Mouse (Mus musculus): ENCODE measurements around the gene Cadm1. TPM values are rescaled to one million over a fixed set of nuclear protein-coding genes. Genes with fewer than 3 reads are reported as not detected.
A peak's percentile ranks its signal among the peaks of the same experiment; 100 is the strongest.

Gene Cadm1
- polyA plus RNA-seq, 1 experiment from 2014 or later, result 13.6 TPM

- DNase-seq (no peak), ATAC-seq (no peak)
- Histone ChIP-seq H3K36me3 (replicated peaks; ENCODE audit: insufficient read depth, low read length) (no peaks in the 10 kb centered on the region), H3K27ac (ENCODE audit: low read depth) (no peak overlapping the region), H3K9ac (replicated peaks) (no peak overlapping the region), H3K27me3 (ENCODE audit: insufficient read depth, low read length) (no peaks in the 10 kb centered on the region), H3K4me1 (ENCODE audit: insufficient read depth) (no peaks in the 10 kb centered on the region), H3K4me2 (ENCODE audit: low read depth, low read length) (no peak overlapping the region), H3K4me3 (ENCODE audit: low read depth, low read length) (no peak overlapping the region), H3K9me3 (ENCODE audit: low read length) (no peaks in the 10 kb centered on the region)
- TF ChIP-seq EP300 (IDR thresholded peaks at IDR 0.05; ENCODE audit: low read depth), result no peak
- TF ChIP-seq CTCF (IDR thresholded peaks at IDR 0.05; ENCODE audit: low read depth), result no peak
- 70% methylated on average over 5 of the region's 5 CpGs for WGBS (ENCODE audit: insufficient replicate concordance)
These were observed 157.6 kb downstream of the Cadm1 start for GRCm38 (mm10) chr9:47687604-47688003.

- 36% methylated on average over 10 of the region's 10 CpGs for WGBS (ENCODE audit: insufficient replicate concordance)
- no peak overlapping the region for H3K9ac ChIP-seq (replicated peaks)
- no peak overlapping the region for H3K27ac ChIP-seq (ENCODE audit: low read depth)
- no peak for TF ChIP-seq CTCF (IDR thresholded peaks at IDR 0.05; ENCODE audit: low read depth)
- TF ChIP-seq EP300 (IDR thresholded peaks at IDR 0.05; ENCODE audit: low read depth), result no peak
- no peaks in the 10 kb centered on the region for H3K4me1 ChIP-seq (ENCODE audit: insufficient read depth)
- peak; percentile 21 for DNase-seq
- H3K27me3 ChIP-seq (ENCODE audit: insufficient read depth, low read length), result no peaks in the 10 kb centered on the region
- no peak for ATAC-seq
- H3K4me2 ChIP-seq (ENCODE audit: low read depth, low read length), result no peak overlapping the region
- no peak overlapping the region for H3K4me3 ChIP-seq (ENCODE audit: low read depth, low read length)
- H3K9me3 ChIP-seq (ENCODE audit: low read length), result no peaks in the 10 kb centered on the region
- no peaks in the 10 kb centered on the region for H3K36me3 ChIP-seq (replicated peaks; ENCODE audit: insufficient read depth, low read length)
These were observed 158.3 kb downstream of the Cadm1 start for GRCm38 (mm10) chr9:47688297-47688696.

- H3K9ac ChIP-seq (replicated peaks), result no peak overlapping the region
- H3K27me3 ChIP-seq (ENCODE audit: insufficient read depth, low read length), result no peaks in the 10 kb centered on the region
- peak; percentile 24 for DNase-seq
- H3K9me3 ChIP-seq (ENCODE audit: low read length), result no peaks in the 10 kb centered on the region
- H3K4me2 ChIP-seq (ENCODE audit: low read depth, low read length), result no peak overlapping the region
- no peaks in the 10 kb centered on the region for H3K36me3 ChIP-seq (replicated peaks; ENCODE audit: insufficient read depth, low read length)
- H3K4me1 ChIP-seq (ENCODE audit: insufficient read depth), result no peaks in the 10 kb centered on the region
- 65% methylated on average over 13 of the region's 13 CpGs for WGBS (ENCODE audit: insufficient replicate concordance)
- H3K27ac ChIP-seq (ENCODE audit: low read depth), result no peak overlapping the region
- no peak overlapping the region for H3K4me3 ChIP-seq (ENCODE audit: low read depth, low read length)
- no peak for ATAC-seq
- TF ChIP-seq CTCF (IDR thresholded peaks at IDR 0.05; ENCODE audit: low read depth), result no peak
- no peak for TF ChIP-seq EP300 (IDR thresholded peaks at IDR 0.05; ENCODE audit: low read depth)
These were observed 162.9 kb downstream of the Cadm1 start for GRCm38 (mm10) chr9:47692911-47693310.

GRCm38 (mm10) chr9:47699026-47699425 lies 169.1 kb downstream of the Cadm1 start:
- peak; percentile 85 for TF ChIP-seq CTCF (IDR thresholded peaks at IDR 0.05; ENCODE audit: low read depth)
- no peak for TF ChIP-seq EP300 (IDR thresholded peaks at IDR 0.05; ENCODE audit: low read depth)
- H3K4me1 ChIP-seq (ENCODE audit: insufficient read depth), result peaks cover 6% of the 10 kb centered on the region
- WGBS (ENCODE audit: insufficient replicate concordance), result 38% methylated on average over 3 of the region's 3 CpGs

GRCm38 (mm10) chr9:47700021-47700420 lies 170.0 kb downstream of the Cadm1 start:
- H3K4me2 ChIP-seq (ENCODE audit: low read depth, low read length), result no peak overlapping the region
- H3K27me3 ChIP-seq (ENCODE audit: insufficient read depth, low read length), result no peaks in the 10 kb centered on the region
- no peak overlapping the region for H3K4me3 ChIP-seq (ENCODE audit: low read depth, low read length)
- H3K9ac ChIP-seq (replicated peaks), result no peak overlapping the region
- ATAC-seq (no peak), DNase-seq (no peak)
- no peak overlapping the region for H3K27ac ChIP-seq (ENCODE audit: low read depth)
- 89% methylated on average over 5 of the region's 5 CpGs for WGBS (ENCODE audit: insufficient replicate concordance)
- TF ChIP-seq CTCF (IDR thresholded peaks at IDR 0.05; ENCODE audit: low read depth) (no peak), EP300 (IDR thresholded peaks at IDR 0.05; ENCODE audit: low read depth) (no peak)
- no peaks in the 10 kb centered on the region for H3K9me3 ChIP-seq (ENCODE audit: low read length)
- H3K4me1 ChIP-seq (ENCODE audit: insufficient read depth), result peaks cover 6% of the 10 kb centered on the region
- H3K36me3 ChIP-seq (replicated peaks; ENCODE audit: insufficient read depth, low read length), result no peaks in the 10 kb centered on the region

More at GRCm38 (mm10) chr9:47699026-47699425, 169.1 kb downstream of the Cadm1 start:
- H3K4me3 ChIP-seq (ENCODE audit: low read depth, low read length), result no peak overlapping the region
- ATAC-seq (no peak), DNase-seq (peak; percentile 57)
- no peaks in the 10 kb centered on the region for H3K27me3 ChIP-seq (ENCODE audit: insufficient read depth, low read length)
- H3K36me3 ChIP-seq (replicated peaks; ENCODE audit: insufficient read depth, low read length), result no peaks in the 10 kb centered on the region
- no peak overlapping the region for H3K27ac ChIP-seq (ENCODE audit: low read depth)
- H3K9me3 ChIP-seq (ENCODE audit: low read length), result no peaks in the 10 kb centered on the region
- no peak overlapping the region for H3K9ac ChIP-seq (replicated peaks)
- no peak overlapping the region for H3K4me2 ChIP-seq (ENCODE audit: low read depth, low read length)

DNA sequence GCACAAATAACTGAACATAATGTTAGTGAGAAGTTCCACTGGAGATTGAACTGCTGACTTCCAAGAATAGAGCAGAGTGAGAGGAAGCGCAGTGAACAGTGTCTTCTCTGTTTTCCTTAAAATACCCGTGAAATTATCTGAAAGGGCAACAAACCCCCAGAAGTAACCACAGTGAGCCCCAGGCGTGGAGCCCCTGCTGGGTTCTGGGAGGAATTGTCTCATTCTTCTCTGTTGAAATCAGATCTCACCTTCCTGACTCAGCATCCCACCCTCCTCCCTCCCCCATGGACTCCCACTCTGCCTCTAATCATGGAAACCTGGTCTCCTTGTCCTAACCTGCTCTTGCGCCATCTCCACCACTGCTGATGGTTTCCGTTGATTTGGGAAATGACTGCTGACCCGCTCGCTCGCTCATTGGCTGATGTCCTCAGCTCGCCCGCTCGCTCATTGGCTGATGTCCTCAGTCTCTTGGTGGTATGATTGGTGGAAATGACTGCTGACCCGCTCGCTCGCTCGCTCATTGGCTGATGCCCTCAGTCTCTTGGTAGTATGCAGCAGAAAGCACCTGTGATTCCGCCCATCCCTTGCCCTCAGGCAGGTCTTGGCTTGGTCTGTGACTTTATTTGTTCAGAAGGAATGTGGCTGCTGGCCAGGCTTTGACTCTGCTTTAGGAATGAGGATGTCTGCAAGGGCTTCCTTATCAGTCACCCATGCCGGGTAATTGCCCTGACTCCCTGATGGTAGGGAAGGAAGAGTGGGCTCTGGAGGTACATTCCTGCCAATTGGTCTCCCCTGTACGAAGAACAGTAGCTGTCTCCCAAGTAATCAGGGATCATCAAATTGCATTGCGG lies 173.3 kb downstream of the Cadm1 start:
- Histone ChIP-seq H3K4me2 (ENCODE audit: low read depth, low read length) (no peak overlapping the region), H3K9ac (replicated peaks) (no peak overlapping the region), H3K4me1 (ENCODE audit: insufficient read depth) (peaks cover 6% of the 10 kb centered on the region), H3K27me3 (ENCODE audit: insufficient read depth, low read length) (no peaks in the 10 kb centered on the region), H3K27ac (ENCODE audit: low read depth) (no peak overlapping the region), H3K36me3 (replicated peaks; ENCODE audit: insufficient read depth, low read length) (no peaks in the 10 kb centered on the region), H3K4me3 (ENCODE audit: low read depth, low read length) (no peak overlapping the region), H3K9me3 (ENCODE audit: low read length) (no peaks in the 10 kb centered on the region)
- no peak for TF ChIP-seq CTCF (IDR thresholded peaks at IDR 0.05; ENCODE audit: low read depth)
- no peak for TF ChIP-seq EP300 (IDR thresholded peaks at IDR 0.05; ENCODE audit: low read depth)
- DNase-seq, result no peak
- no peak for ATAC-seq
- WGBS (ENCODE audit: insufficient replicate concordance), result 75% methylated on average over 19 of the region's 19 CpGs

Data from liver, postnatal 0 days (tissue).